Mouse (Mus musculus): ENCODE measurements around the gene Pfkfb1.

Pfkfb1 gene

GRCm38 (mm10) chrX:150588023-150588764 lies at the start of gene Pfkfb1:
Pfkfb1 (plus strand) TSS chrX:150588229.
- DNase-seq: peak; percentile 79 to 87

GRCm38 (mm10) chrX:150540111-150540510 lies 47.9 kb upstream of the Pfkfb1 start:
- no peak for DNase-seq

GRCm38 (mm10) chrX:150541684-150542083 lies 46.3 kb upstream of the Pfkfb1 start:
- no peak for DNase-seq

GRCm38 (mm10) chrX:150547239-150547638 lies 40.8 kb upstream of the Pfkfb1 start, which contains the start of gene Alas2:
Alas2 (plus strand) TSS chrX:150547375.
- DNase-seq: no peak

GRCm38 (mm10) chrX:150549639-150550038 lies 38.4 kb upstream of the Pfkfb1 start:
- DNase-seq: no peak

- no peak for DNase-seq
These were observed 36.0 kb upstream of the Pfkfb1 start for GRCm38 (mm10) chrX:150551986-150552385.

GRCm38 (mm10) chrX:150554032-150554431 lies 34.0 kb upstream of the Pfkfb1 start:
- DNase-seq: no peak

GRCm38 (mm10) chrX:150564644-150565357 lies 23.2 kb upstream of the Pfkfb1 start:
- DNase-seq: no peak

- DNase-seq: no peak
These were observed 6.1 kb upstream of the Pfkfb1 start for GRCm38 (mm10) chrX:150581921-150582320.

- DNase-seq: no peak
These were observed 2.9 kb upstream of the Pfkfb1 start for GRCm38 (mm10) chrX:150585116-150585515.

GRCm38 (mm10) chrX:150589696-150590095 lies 1.7 kb downstream of the Pfkfb1 start, which contains the start of gene Apex2:
Apex2 (minus strand) TSS chrX:150589868.
- no peak for DNase-seq

- DNase-seq: no peak
These were observed 5.4 kb downstream of the Pfkfb1 start for GRCm38 (mm10) chrX:150593266-150594035.

GRCm38 (mm10) chrX:150594176-150594575 lies 6.1 kb downstream of the Pfkfb1 start:
- DNase-seq: no peak

- DNase-seq: no peak
These were observed 7.2 kb downstream of the Pfkfb1 start for GRCm38 (mm10) chrX:150595016-150595760.

GRCm38 (mm10) chrX:150598882-150599281 lies 10.9 kb downstream of the Pfkfb1 start:
- DNase-seq: no peak

- no peak for DNase-seq
These were observed 48.4 kb downstream of the Pfkfb1 start for GRCm38 (mm10) chrX:150636421-150636820.

- peak; percentile 47 to 77 for DNase-seq
These were observed 68.3 kb downstream of the Pfkfb1 start for GRCm38 (mm10) chrX:150656122-150656907.

- peak; percentile 73 to 80 for DNase-seq
These were observed 69.1 kb downstream of the Pfkfb1 start, which contains the start of gene Tro for GRCm38 (mm10) chrX:150656908-150657796. Tro (minus strand) TSS chrX:150657583.

GRCm38 (mm10) chrX:150657797-150658118 lies 69.7 kb downstream of the Pfkfb1 start:
- DNase-seq: peak in 1 of 2 experiments; percentile 13

GRCm38 (mm10) chrX:150662809-150663208 lies 74.8 kb downstream of the Pfkfb1 start:
- DNase-seq: peak; percentile 21 to 64

- no peak for DNase-seq
These were observed 89.5 kb downstream of the Pfkfb1 start for GRCm38 (mm10) chrX:150677505-150677904.
